Mouse (Mus musculus) liver, embryonic 14.5 days (tissue): ENCODE data around the gene Tas2r144. TPM values are rescaled to one million over a fixed set of nuclear protein-coding genes. Genes with fewer than 3 reads are reported as not detected.

ENCODE experiments used
- ATAC-seq: fragments of 200-750 bp; cut with Nextera tagmentation; 2 replicates; pipeline ENCODE4 v1.8.0; 2017; ENCODE audit warnings: moderate number of reproducible peaks, mild to moderate bottlenecking, moderate library complexity; ENCODE audit not compliant: insufficient read depth
- DNase-seq, 3 experiments: peaks; one replicate each; pipeline ENCODE4 v3.0.0-alpha.2; 2012 to 2013; ENCODE audit warnings: low read depth in 3 of 3, low spot score in 3 of 3
- H3K27ac ChIP-seq: fragments of 300-500 bp; sonication (generic); 2 replicates; pipeline ENCODE4 v1.5.1; 2014; ENCODE audit warnings: moderate library complexity, mild to moderate bottlenecking, control low read depth, inconsistent platforms
- H3K27me3 ChIP-seq: fragments of 300-500 bp; sonication (generic); 2 replicates; pipeline ENCODE4 v1.6.1; 2014; ENCODE audit warnings: mild to moderate bottlenecking, low read length, moderate library complexity; ENCODE audit not compliant: control insufficient read depth, insufficient read depth
- H3K36me3 ChIP-seq: fragments of 300-500 bp; sonication (generic); replicated peaks from 2 replicates; pipeline ENCODE4 v1.6.1; 2014; ENCODE audit warnings: low read depth; ENCODE audit not compliant: control insufficient read depth, insufficient read depth
- H3K4me1 ChIP-seq, 2 experiments: fragments of 200-500 bp in 1 of 2; fragments of 300-500 bp in 1 of 2; sonication (generic) in 1 of 2; replicated peaks; 2 replicates each; pipeline ENCODE4 v1.6.1; 2012 to 2014; ENCODE audit warnings: antibody characterized with exemption in 1 of 2, inconsistent platforms in 1 of 2, low read length in 1 of 2; ENCODE audit not compliant: control insufficient read depth in 2 of 2, insufficient read depth in 2 of 2
- H3K4me2 ChIP-seq: fragments of 300-500 bp; sonication (generic); 2 replicates; pipeline ENCODE4 v1.6.1; 2014; ENCODE audit warnings: low read depth, mild to moderate bottlenecking, control low read depth, moderate library complexity
- H3K4me3 ChIP-seq, 2 experiments: fragments of 200-500 bp in 1 of 2; fragments of 300-500 bp in 1 of 2; sonication (generic) in 1 of 2; 2 replicates each; pipeline ENCODE4 v1.5.1; 2012 to 2014; ENCODE audit warnings: low read depth in 2 of 2, low read length in 2 of 2, mild to moderate bottlenecking in 2 of 2, control low read depth in 1 of 2, inconsistent platforms in 1 of 2, moderate library complexity in 1 of 2; ENCODE audit not compliant: insufficient read depth in 1 of 2
- H3K9ac ChIP-seq: fragments of 300-500 bp; sonication (generic); replicated peaks from 2 replicates; pipeline ENCODE4 v1.6.1; 2014; ENCODE audit warnings: mild to moderate bottlenecking, control low read depth, moderate library complexity
- H3K9me3 ChIP-seq: fragments of 300-500 bp; sonication (generic); 2 replicates; pipeline ENCODE4 v1.6.1; 2016; ENCODE audit warnings: low read length, mixed read lengths; ENCODE audit not compliant: control insufficient read depth
- CTCF ChIP-seq: IDR thresholded peaks from 2 replicates; pipeline ENCODE4 v1.5.1; 2016; ENCODE audit warnings: antibody characterized with exemption, low read depth, control low read depth
- EP300 ChIP-seq: IDR thresholded peaks from 2 replicates; pipeline ENCODE4 v1.6.1; 2016; ENCODE audit warnings: antibody characterized with exemption, low read depth
- WGBS: fragments of 180-500 bp; shearing (Covaris S2); extraction: QIAGEN DNeasy Blood & Tissue Kit; methylation state at CpG from one replicate; pipeline ENCODE4 v1.1.7; 2014; ENCODE audit not compliant: insufficient replicate concordance; 5-methylcytosine and 5-hydroxymethylcytosine counted together
- polyA plus RNA-seq, 2 experiments: library from polyadenylated mRNA; depleted of rRNA in 1 of 2; stranded (reverse) in 1 of 2; unstranded in 1 of 2; fragments of >200 nt; fragmentation: Nextera tagmentation in 1 of 2; extraction: Ambion mirVana in 1 of 2; gene quantifications; 2 replicates each; pipeline versions ENCODE4 v1.2.1 to v1.2.3; 2012 to 2014

Tas2r144 gene
- polyA plus RNA-seq, 2 experiments: not detected

- H3K27ac ChIP-seq: peak within 1 kb of the TSS; percentile 56
- WGBS: under 1% methylated on average over 50 of the region's 51 CpGs
- H3K9me3 ChIP-seq: no peaks in the 10 kb centered on the region
- ATAC-seq: peak; percentile 98
- H3K36me3 ChIP-seq: peaks cover 26% of the 10 kb centered on the region
- peak; percentile 93 to 95 (median 95) for DNase-seq
- H3K27me3 ChIP-seq: no peaks in the 10 kb centered on the region
- peak within 1 kb of the TSS; percentile 85 for H3K9ac ChIP-seq
- H3K4me1 ChIP-seq: peaks cover 8 to 13% of the 10 kb centered on the region in 2 experiments
- H3K4me2 ChIP-seq: peak within 1 kb of the TSS; percentile 85
- H3K4me3 ChIP-seq: peak within 1 kb of the TSS; percentile 96 to 97
- TF ChIP-seq CTCF (peak; percentile 93), EP300 (no peak)
Measured at GRCm38 (mm10) chr6:42264626-42265312, 49.6 kb downstream of the Tas2r144 start, which contains the start of gene Casp2. Gene Casp2, plus strand, starts transcription at chr6:42264985.

Other genes starting within 250 kb of the Tas2r144 start
- not detected in 2 replicates for gene Sval3, start 247.2 kb upstream of the Tas2r144 start, polyA plus RNA-seq (2012; rRNA removed)
- not detected in 2 replicates for gene Sval3, start 247.2 kb upstream of the Tas2r144 start, polyA plus RNA-seq (2014; fragmentation: Nextera tagmentation; extraction: Ambion mirVana)
- gene Sva, start 176.9 kb upstream of the Tas2r144 start, polyA plus RNA-seq (2012; rRNA removed): not detected in 2 replicates
- not detected in 2 replicates for gene Sva, start 176.9 kb upstream of the Tas2r144 start, polyA plus RNA-seq (2014; fragmentation: Nextera tagmentation; extraction: Ambion mirVana)
- not detected in 2 replicates for gene Tas2r139, start 74.4 kb upstream of the Tas2r144 start, polyA plus RNA-seq (2012; rRNA removed)
- not detected in 2 replicates for gene Tas2r139, start 74.4 kb upstream of the Tas2r144 start, polyA plus RNA-seq (2014; fragmentation: Nextera tagmentation; extraction: Ambion mirVana)
- 4.0 and 4.7 TPM in 2 replicates for gene Gstk1, start 30.6 kb downstream of the Tas2r144 start, polyA plus RNA-seq (2012; rRNA removed)
- 5.6 and 6.3 TPM in 2 replicates for gene Gstk1, start 30.6 kb downstream of the Tas2r144 start, polyA plus RNA-seq (2014; fragmentation: Nextera tagmentation; extraction: Ambion mirVana)
- 0.02 and 0.03 TPM in 2 replicates for gene Tmem139, start 46.6 kb downstream of the Tas2r144 start, polyA plus RNA-seq (2012; rRNA removed)
- gene Tmem139, start 46.6 kb downstream of the Tas2r144 start, polyA plus RNA-seq (2014; fragmentation: Nextera tagmentation; extraction: Ambion mirVana): not detected in 2 replicates
- gene Casp2, start 49.7 kb downstream of the Tas2r144 start, polyA plus RNA-seq (2012; rRNA removed): 26.1 and 27.0 TPM in 2 replicates
- gene Casp2, start 49.7 kb downstream of the Tas2r144 start, polyA plus RNA-seq (2014; fragmentation: Nextera tagmentation; extraction: Ambion mirVana): 21.9 and 25.0 TPM in 2 replicates
- 0.17 and 0.30 TPM in 2 replicates for gene Clcn1, start 71.4 kb downstream of the Tas2r144 start, polyA plus RNA-seq (2012; rRNA removed)
- gene Clcn1, start 71.4 kb downstream of the Tas2r144 start, polyA plus RNA-seq (2014; fragmentation: Nextera tagmentation; extraction: Ambion mirVana): 0.05 TPM in 1 of 2 replicates, not detected in the other
- gene Fam131b, start 109.3 kb downstream of the Tas2r144 start, polyA plus RNA-seq (2012; rRNA removed): 0.08 TPM in 2 replicates
- gene Fam131b, start 109.3 kb downstream of the Tas2r144 start, polyA plus RNA-seq (2014; fragmentation: Nextera tagmentation; extraction: Ambion mirVana): 0.06 TPM in 1 of 2 replicates, not detected in the other
- 26.7 and 27.7 TPM in 2 replicates for gene Zyx, start 134.3 kb downstream of the Tas2r144 start, polyA plus RNA-seq (2012; rRNA removed)
- gene Zyx, start 134.3 kb downstream of the Tas2r144 start, polyA plus RNA-seq (2014; fragmentation: Nextera tagmentation; extraction: Ambion mirVana): 30.2 and 36.5 TPM in 2 replicates
- gene Epha1, start 157.9 kb downstream of the Tas2r144 start, polyA plus RNA-seq (2012; rRNA removed): 3.5 and 4.0 TPM in 2 replicates
- gene Epha1, start 157.9 kb downstream of the Tas2r144 start, polyA plus RNA-seq (2014; fragmentation: Nextera tagmentation; extraction: Ambion mirVana): 1.4 and 1.7 TPM in 2 replicates
- gene Tas2r143, start 184.9 kb downstream of the Tas2r144 start, polyA plus RNA-seq (2012; rRNA removed): not detected in 2 replicates
- not detected in 2 replicates for gene Tas2r143, start 184.9 kb downstream of the Tas2r144 start, polyA plus RNA-seq (2014; fragmentation: Nextera tagmentation; extraction: Ambion mirVana)
- not detected in 2 replicates for gene Tas2r135, start 190.1 kb downstream of the Tas2r144 start, polyA plus RNA-seq (2012; rRNA removed)
- not detected in 2 replicates for gene Tas2r135, start 190.1 kb downstream of the Tas2r144 start, polyA plus RNA-seq (2014; fragmentation: Nextera tagmentation; extraction: Ambion mirVana)
- gene Tas2r126, start 219.2 kb downstream of the Tas2r144 start, polyA plus RNA-seq (2012; rRNA removed): not detected in 2 replicates
- not detected in 2 replicates for gene Tas2r126, start 219.2 kb downstream of the Tas2r144 start, polyA plus RNA-seq (2014; fragmentation: Nextera tagmentation; extraction: Ambion mirVana)
- not detected in 2 replicates for gene Olfr458, start 249.9 kb downstream of the Tas2r144 start, polyA plus RNA-seq (2012; rRNA removed)
- gene Olfr458, start 249.9 kb downstream of the Tas2r144 start, polyA plus RNA-seq (2014; fragmentation: Nextera tagmentation; extraction: Ambion mirVana): not detected in 2 replicates